Mouse (Mus musculus): Measurements from ENCODE around the gene Npr1.

DNA sequence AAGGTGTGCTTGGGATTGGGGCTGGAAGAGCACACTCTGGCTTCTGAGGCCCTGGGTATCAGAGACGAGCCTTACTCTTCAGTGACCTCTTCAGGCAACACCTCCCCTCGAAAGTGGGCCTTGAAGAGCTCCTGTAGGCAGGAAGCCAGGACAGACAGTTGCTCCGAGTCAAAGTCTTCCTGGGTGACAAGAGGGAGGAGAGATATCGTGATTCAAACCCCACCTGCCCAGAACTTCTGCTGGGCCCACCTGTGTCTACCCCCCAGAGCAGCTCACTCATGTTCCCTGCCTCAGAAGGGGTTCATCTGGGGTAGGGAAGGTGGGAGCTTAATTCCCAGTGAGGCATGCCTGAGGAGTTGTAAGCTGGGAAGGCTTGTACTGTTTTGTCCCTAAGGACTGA, 64.7 kb downstream of the Npr1 start:
- TF ChIP-seq EP300 (IDR thresholded peaks at IDR 0.05; ENCODE audit: insufficient read depth, low read depth, low read length): no peak
- no peak for TF ChIP-seq CTCF (IDR thresholded peaks at IDR 0.05; ENCODE audit: low read depth, low read length)

All from ES-Bruce4 (cell line).